Mouse (Mus musculus): ENCODE results near the gene Csmd2.

- TF ChIP-seq CTCF (IDR thresholded peaks at IDR 0.05; ENCODE audit: borderline replicate concordance, insufficient read depth, low read depth, low read length): no peak
- no peak for TF ChIP-seq POLR2A (IDR thresholded peaks at IDR 0.05; ENCODE audit: borderline replicate concordance, insufficient read depth, low read length)
Observed at GRCm38 (mm10) chr4:128275116-128275515, 287.5 kb downstream of the Csmd2 start.
